ENCODE assay signal across 24 mouse cellular contexts in genomic region chr13:11869971-11870370, GRCm38 (mm10).
DNase-seq lines count a peak whose midpoint lies in the region; ATAC-seq and TF ChIP-seq lines count a peak whose summit lies in the region.
"Had no signal": no experiment of that assay in that cellular context is flagged by ENCODE, and none has a peak within 500 bp of the region (broad histone marks: within the 10 kb centered on the region; RNA-seq: fewer than 3 reads in every experiment).

No protein-coding gene starts in this region.

- no peaks in the 10 kb centered on the region for H3K9me3 ChIP-seq in intestine, postnatal 0 days (ENCODE audit: control insufficient read depth)
- H3K9me3 ChIP-seq in intestine, embryonic 15.5 days: no peaks in the 10 kb centered on the region
- H3K9me3 ChIP-seq in midbrain, postnatal 0 days (ENCODE audit: low read length): no peaks in the 10 kb centered on the region
- H3K9me3 ChIP-seq in midbrain, embryonic 13.5 days: no peaks in the 10 kb centered on the region
- H3K9me3 ChIP-seq: embryonic facial prominence, embryonic 13.5 days; embryonic facial prominence, embryonic 15.5 days; forebrain, embryonic 10.5 days; forebrain, embryonic 12.5 days had no signal

- no peak for DNase-seq in left cerebral cortex, adult 2 months (ENCODE audit: extremely low spot score in 1 of 2, low spot score in 2 of 2)
- DNase-seq in left cerebral cortex, adult 8-10 months (ENCODE audit: low spot score in 2 of 2): no peak
- no peak for DNase-seq in midbrain, postnatal 0 days (ENCODE audit: low spot score)
- DNase-seq: adrenal gland, adult 2 months; adrenal gland, postnatal 10 days; adrenal gland, postnatal 25 days; B cell, adult 2 months; cerebellum, adult 11 months; cerebellum, adult 18-20 months; cerebellum, adult 8-10 months; cerebellum, adult 9-11 months; cerebellum, postnatal 36 days; embryo, embryonic 11 days had no signal

- TF ChIP-seq CTCF in intestine, postnatal 0 days (IDR thresholded peaks at IDR 0.05; ENCODE audit: low read depth): 0 out of 2 replicates have a peak, but pooled peaks have one; percentile 6
- peak; percentile 45 for TF ChIP-seq CTCF in left cerebral cortex, adult 2 months (IDR thresholded peaks at IDR 0.05)
- peak; percentile 7; the same call in 1 of the 2 replicates for TF ChIP-seq CTCF in midbrain, postnatal 0 days (IDR thresholded peaks at IDR 0.05)

- H3K4me1 ChIP-seq in intestine, postnatal 0 days (replicated peaks; ENCODE audit: control insufficient read depth, insufficient read depth, low read length): no peaks in the 10 kb centered on the region
- no peaks in the 10 kb centered on the region for H3K4me1 ChIP-seq in intestine, embryonic 15.5 days (replicated peaks)
- no peaks in the 10 kb centered on the region for H3K4me1 ChIP-seq in midbrain, postnatal 0 days (ENCODE audit: insufficient read depth, low read length)
- no peaks in the 10 kb centered on the region for H3K4me1 ChIP-seq in midbrain, embryonic 13.5 days (replicated peaks)
- H3K4me1 ChIP-seq: embryonic facial prominence, embryonic 15.5 days; forebrain, embryonic 10.5 days; forebrain, embryonic 12.5 days had no signal

- no peak for ATAC-seq in intestine, postnatal 0 days
- ATAC-seq in intestine, embryonic 15.5 days: no peak
- no peak for ATAC-seq in midbrain, postnatal 0 days (ENCODE audit: low FRiP score)
- ATAC-seq in midbrain, embryonic 13.5 days: no peak
- ATAC-seq: CD4-positive, CD25-positive, alpha-beta regulatory T cell, adult 4 months; forebrain, embryonic 14.5 days; forebrain, embryonic 16.5 days had no signal

- 70% methylated on average over 1 of the region's 1 CpGs for WGBS in intestine, postnatal 0 days
- 75% methylated on average over 1 of the region's 1 CpGs for WGBS in intestine, embryonic 15.5 days
- 88% methylated on average over 1 of the region's 1 CpGs for WGBS in midbrain, postnatal 0 days
- 85% methylated on average over 1 of the region's 1 CpGs for WGBS in midbrain, embryonic 13.5 days

- H3K4me2 ChIP-seq in intestine, postnatal 0 days (replicated peaks; ENCODE audit: low read depth): no peak overlapping the region
- no peak overlapping the region for H3K4me2 ChIP-seq in intestine, embryonic 15.5 days (replicated peaks)
- no peak overlapping the region for H3K4me2 ChIP-seq in midbrain, postnatal 0 days (ENCODE audit: low read depth, low read length, poor library complexity, severe bottlenecking)
- no peak overlapping the region for H3K4me2 ChIP-seq in midbrain, embryonic 13.5 days (replicated peaks)
- H3K4me2 ChIP-seq: embryonic facial prominence, embryonic 13.5 days; embryonic facial prominence, embryonic 15.5 days; forebrain, embryonic 12.5 days had no signal

- no peak overlapping the region for H3K9ac ChIP-seq in intestine, postnatal 0 days (ENCODE audit: low read depth, low read length)
- no peak overlapping the region for H3K9ac ChIP-seq in intestine, embryonic 15.5 days
- no peak overlapping the region for H3K9ac ChIP-seq in midbrain, postnatal 0 days (replicated peaks; ENCODE audit: low read length, poor library complexity, severe bottlenecking)
- H3K9ac ChIP-seq in midbrain, embryonic 13.5 days (replicated peaks): no peak overlapping the region
- H3K9ac ChIP-seq: embryonic facial prominence, embryonic 13.5 days; embryonic facial prominence, embryonic 15.5 days; forebrain, embryonic 12.5 days had no signal

- no peak overlapping the region for H3K4me3 ChIP-seq in intestine, postnatal 0 days (ENCODE audit: low read depth, low read length)
- no peak overlapping the region for H3K4me3 ChIP-seq in intestine, embryonic 15.5 days (replicated peaks)
- no peak overlapping the region for H3K4me3 ChIP-seq in left cerebral cortex, adult 2 months
- no peak overlapping the region for H3K4me3 ChIP-seq in midbrain, postnatal 0 days (ENCODE audit: low read depth, low read length)
- H3K4me3 ChIP-seq in midbrain, embryonic 13.5 days (replicated peaks): no peak overlapping the region
- H3K4me3 ChIP-seq: embryonic facial prominence, embryonic 13.5 days; embryonic facial prominence, embryonic 15.5 days; erythroblast, embryonic 14.5 days; forebrain, embryonic 10.5 days; forebrain, embryonic 12.5 days had no signal

- intact Hi-C loops in left cerebral cortex, adult 2 months (cut with DNase I): loop anchor here (5.0 kb wide), 1 partner anchor 232 kb away; no protein-coding TSS in a partner anchor

- no peaks in the 10 kb centered on the region for H3K27me3 ChIP-seq in intestine, postnatal 0 days (replicated peaks; ENCODE audit: control insufficient read depth, insufficient read depth, low read length)
- H3K27me3 ChIP-seq in intestine, embryonic 15.5 days (replicated peaks): no peaks in the 10 kb centered on the region
- no peaks in the 10 kb centered on the region for H3K27me3 ChIP-seq in midbrain, postnatal 0 days (ENCODE audit: insufficient read depth, low read length)
- H3K27me3 ChIP-seq in midbrain, embryonic 13.5 days: no peaks in the 10 kb centered on the region
- H3K27me3 ChIP-seq: embryonic facial prominence, embryonic 13.5 days; embryonic facial prominence, embryonic 15.5 days; forebrain, embryonic 12.5 days had no signal

- H3K27ac ChIP-seq in intestine, postnatal 0 days (ENCODE audit: low read depth, low read length): no peak overlapping the region
- no peak overlapping the region for H3K27ac ChIP-seq in intestine, embryonic 15.5 days
- no peak overlapping the region for H3K27ac ChIP-seq in left cerebral cortex, adult 2 months
- H3K27ac ChIP-seq in midbrain, postnatal 0 days (ENCODE audit: low read depth, low read length): no peak overlapping the region
- no peak overlapping the region for H3K27ac ChIP-seq in midbrain, embryonic 13.5 days
- H3K27ac ChIP-seq: embryonic facial prominence, embryonic 13.5 days; embryonic facial prominence, embryonic 15.5 days; forebrain, embryonic 10.5 days; forebrain, embryonic 12.5 days had no signal

- H3K36me3 ChIP-seq in intestine, postnatal 0 days (ENCODE audit: control insufficient read depth, insufficient read depth): no peaks in the 10 kb centered on the region
- no peaks in the 10 kb centered on the region for H3K36me3 ChIP-seq in intestine, embryonic 15.5 days
- H3K36me3 ChIP-seq in midbrain, postnatal 0 days (ENCODE audit: insufficient read depth, low read length): no peaks in the 10 kb centered on the region
- H3K36me3 ChIP-seq in midbrain, embryonic 13.5 days: no peaks in the 10 kb centered on the region
- H3K36me3 ChIP-seq: embryonic facial prominence, embryonic 13.5 days; embryonic facial prominence, embryonic 15.5 days; forebrain, embryonic 10.5 days; forebrain, embryonic 12.5 days had no signal
